Mouse (Mus musculus): ENCODE data around the gene Rspo1. TPM values are rescaled to one million over a fixed set of nuclear protein-coding genes. Genes with fewer than 3 reads are reported as not detected.

Rspo1 gene
- total RNA-seq, 2 experiments from 2014 or later: 5.9 to 9.5 TPM

DNA sequence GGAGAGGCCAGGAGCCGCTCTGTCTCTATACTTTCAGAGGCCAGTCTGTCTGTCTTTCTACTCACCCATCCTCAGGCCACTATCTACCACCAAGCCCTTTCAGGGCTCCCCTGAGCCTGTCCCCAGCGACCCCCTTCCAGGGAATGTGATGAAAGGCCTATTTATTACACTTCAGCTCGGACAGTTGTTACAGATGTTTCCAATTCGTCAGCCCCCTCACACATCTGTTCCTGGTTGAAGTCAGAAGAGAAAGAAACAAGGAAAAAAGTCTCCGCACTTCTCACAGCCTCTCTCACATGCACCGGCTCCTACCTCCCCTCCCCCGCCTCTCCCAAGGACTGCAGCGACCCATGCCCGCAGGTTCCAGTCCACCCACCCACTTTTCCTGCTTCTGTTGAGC lies 13.9 kb upstream of the Rspo1 start:
- ATAC-seq (ENCODE audit: poor library complexity, severe bottlenecking): no peak

DNA sequence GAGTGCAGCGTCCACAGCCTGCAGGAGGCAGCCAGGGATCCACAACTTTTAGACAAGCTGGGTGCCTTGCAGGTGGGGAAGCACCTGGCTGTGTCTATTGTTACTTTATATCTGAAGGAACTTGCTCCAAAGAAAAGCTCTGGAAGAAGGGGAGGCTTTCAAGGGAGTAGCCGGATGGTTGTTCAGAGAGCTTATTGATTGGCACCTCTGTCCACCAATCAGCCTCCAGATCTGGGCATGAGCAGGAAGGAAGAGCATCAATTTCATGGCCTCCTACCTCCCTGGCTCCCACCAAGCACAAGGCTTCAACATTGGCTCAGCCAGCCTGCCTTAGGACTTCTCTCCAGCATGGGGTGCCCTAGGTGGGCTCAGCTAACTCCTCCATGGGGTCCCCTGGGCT lies 12.9 kb upstream of the Rspo1 start:
- ATAC-seq (ENCODE audit: poor library complexity, severe bottlenecking): no peak

DNA sequence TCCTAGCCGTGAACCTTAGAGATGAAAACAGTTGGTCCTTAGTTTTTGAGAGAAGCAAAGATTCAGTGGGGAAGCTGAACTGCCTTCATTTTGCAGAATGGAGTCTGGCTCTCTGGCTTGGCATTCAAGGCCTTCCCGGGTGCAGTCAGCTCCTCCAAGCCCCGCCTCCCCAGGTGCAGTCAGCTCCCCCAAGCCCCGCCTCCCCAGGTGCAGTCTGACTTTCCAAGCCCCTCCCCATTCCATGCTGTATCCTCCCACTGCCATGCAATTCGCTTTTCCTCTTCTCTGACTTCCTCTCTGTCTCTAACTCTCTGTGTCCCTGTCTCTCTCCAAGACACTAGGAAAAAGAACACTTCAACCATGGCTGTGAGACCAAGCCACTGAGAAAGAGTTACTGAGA lies 8.0 kb upstream of the Rspo1 start:
- ATAC-seq (ENCODE audit: poor library complexity, severe bottlenecking): no peak

DNA sequence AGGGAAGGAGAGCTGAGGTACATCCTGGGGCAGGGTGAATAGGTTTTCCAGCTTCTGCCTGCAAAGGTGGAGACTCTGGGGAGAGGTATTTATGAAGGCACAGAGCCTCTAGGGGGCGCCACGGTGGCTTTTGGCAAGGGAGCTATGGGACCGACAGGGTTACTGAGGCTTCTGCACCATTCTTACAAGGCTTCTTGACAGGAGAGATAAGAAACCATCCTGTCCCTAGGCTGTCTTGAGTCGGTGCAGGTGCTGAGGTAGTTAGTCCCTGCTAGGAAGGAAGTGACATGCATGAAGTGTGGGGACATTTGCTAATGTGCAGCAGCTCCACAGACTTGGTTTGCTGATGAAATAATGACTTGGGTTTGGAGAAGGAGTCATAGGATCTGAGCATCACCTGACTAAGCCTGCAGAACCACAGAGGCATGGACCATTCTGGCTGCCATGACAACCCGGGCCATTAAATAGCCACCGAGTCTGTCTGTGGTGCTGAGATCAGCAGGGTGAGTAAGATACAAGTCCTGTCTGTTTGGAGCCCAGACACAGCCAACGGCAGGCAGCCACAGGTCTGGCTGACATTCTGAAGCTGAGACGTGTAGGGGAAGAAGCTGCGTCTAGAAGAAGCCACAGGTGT lies 2.2 kb upstream of the Rspo1 start:
- peak; percentile 39 for ATAC-seq (ENCODE audit: poor library complexity, severe bottlenecking)

DNA sequence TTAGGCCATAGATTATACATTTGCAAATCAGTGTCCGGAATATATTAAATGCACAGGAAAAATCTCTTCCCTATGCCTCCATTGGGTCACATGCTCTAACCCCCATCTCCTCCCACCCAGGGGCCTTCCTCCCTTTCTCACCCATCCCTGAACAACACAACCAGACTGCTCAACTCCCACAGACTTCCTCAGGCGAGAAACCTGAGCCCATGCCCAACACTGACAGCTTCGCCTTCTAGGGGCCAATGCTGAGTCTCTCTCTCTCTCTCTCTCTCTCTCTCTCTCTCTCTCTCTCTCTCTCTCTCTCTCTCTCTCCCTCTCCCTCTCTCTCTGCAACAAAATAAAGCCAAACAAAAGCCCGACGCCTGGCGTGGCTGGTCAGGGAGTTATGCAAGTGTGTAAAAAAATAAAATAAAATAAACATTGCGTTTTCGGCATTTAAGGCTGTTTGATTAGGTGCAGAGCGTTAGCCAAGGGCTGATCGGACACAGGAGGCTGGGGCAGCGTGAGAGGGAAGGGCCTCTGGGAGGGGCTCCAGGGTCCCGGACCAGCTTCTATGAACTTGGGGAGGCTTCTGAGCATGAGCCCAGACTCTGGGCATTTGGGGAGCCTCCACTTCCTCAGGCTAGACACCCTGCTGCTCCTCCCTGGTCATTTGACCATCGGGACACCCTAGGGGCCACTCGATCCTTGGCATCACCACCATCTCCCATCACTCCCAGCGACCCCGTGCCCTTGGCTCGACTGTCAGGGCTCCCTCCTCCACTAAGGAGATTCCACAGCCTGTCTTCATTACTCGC lies 1.2 kb upstream of the Rspo1 start:
- ATAC-seq (ENCODE audit: poor library complexity, severe bottlenecking): no peak

DNA sequence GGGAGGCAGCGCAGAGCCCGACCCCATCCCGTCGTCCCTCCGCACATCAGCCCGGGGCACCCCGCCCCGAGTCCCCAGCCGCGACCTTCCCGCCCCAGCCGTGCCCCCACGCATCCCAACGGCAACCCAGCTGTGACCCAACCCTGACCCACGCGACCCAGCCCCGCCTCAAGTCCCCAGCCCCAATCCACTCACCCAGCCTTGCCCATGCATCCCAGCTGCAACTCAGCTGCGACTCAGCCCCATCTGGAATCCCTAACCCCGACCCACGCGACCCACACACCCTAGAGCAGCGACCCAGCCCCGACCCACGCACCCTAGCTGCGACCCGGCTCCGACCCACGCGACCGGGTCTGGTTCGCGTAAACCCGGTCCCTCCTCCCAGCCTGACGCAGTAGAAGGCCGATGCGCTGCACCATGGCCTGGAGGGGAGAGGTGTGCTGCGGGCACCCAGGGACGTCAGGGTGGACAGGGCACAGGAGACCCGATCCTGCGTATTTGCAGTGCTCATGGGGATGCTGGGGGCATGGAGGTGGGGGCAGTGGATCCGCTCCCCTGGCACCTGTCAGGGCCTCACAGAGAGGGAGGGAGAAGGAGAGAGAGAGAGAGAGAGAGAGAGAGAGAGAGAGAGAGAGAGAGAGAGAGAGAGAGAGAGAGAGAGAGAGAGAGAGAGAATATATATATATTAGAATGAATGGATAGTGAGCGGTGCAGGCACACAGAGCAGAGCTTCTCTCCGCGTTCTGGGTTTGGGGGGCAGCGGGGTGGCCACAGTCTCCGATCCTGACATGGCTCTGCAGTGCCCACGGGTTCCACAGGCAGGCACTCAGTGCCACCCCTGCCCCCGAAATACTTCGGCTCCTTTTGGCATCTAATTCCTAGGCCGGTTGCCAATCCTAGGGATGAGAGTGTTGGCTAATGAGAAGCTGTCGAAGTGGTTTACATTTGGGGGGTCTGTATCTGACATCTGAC lies 795 bp downstream of the Rspo1 start:
- no peak for ATAC-seq (ENCODE audit: poor library complexity, severe bottlenecking)

DNA sequence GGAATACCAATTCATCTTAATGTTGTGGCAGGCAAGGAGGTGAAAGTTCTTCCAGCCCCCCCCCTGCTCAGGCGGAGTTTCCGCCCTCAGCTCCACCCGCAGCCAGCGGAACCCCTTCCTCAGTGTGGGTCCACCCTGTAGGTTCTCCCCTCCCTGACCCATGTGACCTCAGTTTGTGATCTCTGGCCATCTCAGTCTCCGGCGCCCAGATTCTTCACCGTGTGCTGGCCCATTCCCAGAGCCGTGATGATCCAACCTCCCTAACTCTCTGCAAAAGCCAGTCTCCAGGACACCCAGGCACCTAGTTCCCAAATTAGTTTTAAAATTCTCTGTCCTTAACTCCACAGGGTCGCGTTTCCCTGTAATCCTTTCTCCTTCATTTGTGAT lies 1.5 kb downstream of the Rspo1 start:
- no peak for ATAC-seq (ENCODE audit: poor library complexity, severe bottlenecking)

DNA sequence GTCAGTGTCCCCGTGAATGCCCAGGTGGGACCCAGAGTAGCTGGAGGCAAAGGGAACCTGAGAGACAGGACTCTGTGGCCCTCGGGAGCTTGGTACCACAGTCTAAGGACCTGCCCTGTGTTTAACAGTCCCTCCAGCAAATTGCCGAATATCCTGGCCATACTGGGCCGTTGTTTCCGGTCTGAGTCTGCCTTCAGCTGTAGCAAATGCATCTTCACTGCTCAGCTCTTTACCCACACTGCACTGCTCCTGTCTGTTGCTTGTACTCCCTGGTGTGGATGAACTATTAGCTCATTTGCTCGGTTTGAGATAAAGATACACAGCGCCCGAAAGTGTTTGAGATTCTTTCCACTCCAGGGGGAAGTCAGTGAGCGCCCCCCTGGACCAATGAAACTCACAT lies 2.2 kb downstream of the Rspo1 start:
- ATAC-seq (ENCODE audit: poor library complexity, severe bottlenecking): no peak

DNA sequence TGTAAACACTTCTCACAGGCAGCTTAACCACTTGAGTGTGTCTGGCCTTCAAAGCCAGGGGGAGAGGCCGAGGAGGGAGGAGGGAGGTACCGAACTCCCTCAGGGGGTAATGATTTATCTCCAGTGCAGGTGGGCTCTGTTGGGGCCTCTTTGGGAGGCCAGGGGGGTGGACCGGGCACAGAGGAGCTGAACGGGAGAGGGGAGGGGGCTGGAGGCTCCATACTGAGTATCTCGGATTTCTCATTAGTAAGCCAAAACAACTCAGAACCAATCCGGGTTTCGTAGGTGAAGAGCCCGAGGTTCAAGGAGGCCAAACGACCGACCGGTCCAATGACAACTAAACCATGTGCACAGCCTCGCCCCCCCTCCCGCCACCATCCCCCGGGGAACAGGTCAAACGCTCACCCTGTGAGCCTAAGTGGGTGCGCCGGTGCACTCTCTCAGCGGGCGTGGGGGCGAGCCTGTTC lies 3.6 kb downstream of the Rspo1 start:
- ATAC-seq (ENCODE audit: poor library complexity, severe bottlenecking): no peak

DNA sequence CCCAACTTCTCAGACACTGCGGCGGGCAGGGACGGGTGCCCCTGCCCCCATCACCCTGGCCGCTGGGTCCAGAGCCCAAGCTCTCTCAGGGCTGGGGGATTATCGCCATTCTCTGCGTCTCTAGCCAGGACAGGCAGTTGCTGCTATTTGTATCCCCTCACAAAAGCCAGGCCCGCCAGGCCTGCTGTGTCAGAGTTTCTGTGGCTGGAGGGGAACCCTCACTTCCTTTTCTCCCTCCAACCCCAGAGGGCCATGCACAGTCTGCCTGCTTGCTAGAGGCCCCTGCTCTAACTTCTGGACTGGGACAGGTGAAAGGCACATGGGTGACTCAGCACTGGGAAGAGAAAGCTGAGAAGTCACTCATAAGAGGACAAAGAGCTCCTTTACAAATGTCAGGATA lies 4.1 kb downstream of the Rspo1 start:
- peak; percentile 59 for ATAC-seq (ENCODE audit: poor library complexity, severe bottlenecking)

DNA sequence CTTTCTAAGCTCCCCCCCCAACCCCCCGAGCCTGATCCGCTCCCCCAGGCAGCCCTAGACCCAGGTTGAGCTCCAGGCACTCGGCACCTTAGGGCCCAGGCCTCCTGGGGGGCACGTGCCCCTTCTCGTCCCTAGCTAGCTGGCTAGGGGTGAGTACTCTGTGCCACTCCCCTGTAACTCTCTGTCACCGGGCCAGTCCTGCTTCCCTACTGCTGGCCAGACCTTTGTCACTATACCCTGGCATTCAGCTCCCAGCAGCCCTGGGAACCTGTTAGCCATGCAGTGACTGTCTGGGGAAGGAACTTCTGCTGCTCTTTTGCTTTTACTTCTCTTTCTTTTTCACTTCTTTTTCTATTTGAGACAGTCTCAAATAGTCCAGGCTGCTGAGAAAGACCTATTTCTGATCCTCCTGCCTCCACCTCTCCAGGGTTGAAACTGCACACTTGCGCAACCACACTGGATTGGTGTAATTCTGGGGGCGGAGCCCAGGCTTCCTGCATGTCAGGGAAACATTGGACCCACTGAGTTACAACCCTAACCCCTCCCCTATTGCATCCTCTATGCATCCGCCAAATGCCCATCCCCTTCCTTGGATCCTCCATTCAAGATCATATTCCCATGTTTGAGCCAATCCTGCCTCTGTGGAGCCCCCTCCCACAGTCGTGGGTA lies 11.4 kb downstream of the Rspo1 start:
- ATAC-seq (ENCODE audit: poor library complexity, severe bottlenecking): peak; percentile 85

DNA sequence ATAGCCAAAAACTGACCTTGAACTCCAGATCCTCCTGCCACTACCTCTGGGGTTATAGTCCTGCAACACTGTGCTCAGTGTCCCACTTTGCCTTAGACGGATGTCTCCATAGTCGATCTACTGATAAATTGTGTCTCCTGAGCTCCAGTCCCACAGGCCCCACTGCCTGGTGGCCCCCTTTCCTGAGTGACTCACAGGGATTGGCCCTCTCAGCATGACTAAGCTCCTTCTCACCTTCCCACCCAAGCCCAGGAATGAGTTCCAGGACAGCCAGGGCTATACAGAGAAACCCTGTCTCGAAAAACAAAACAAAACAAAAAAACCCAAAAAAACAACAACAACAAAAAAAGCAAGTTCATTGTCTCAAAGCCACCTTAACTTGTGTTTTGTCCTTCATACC lies 13.3 kb downstream of the Rspo1 start:
- no peak for ATAC-seq (ENCODE audit: poor library complexity, severe bottlenecking)

DNA sequence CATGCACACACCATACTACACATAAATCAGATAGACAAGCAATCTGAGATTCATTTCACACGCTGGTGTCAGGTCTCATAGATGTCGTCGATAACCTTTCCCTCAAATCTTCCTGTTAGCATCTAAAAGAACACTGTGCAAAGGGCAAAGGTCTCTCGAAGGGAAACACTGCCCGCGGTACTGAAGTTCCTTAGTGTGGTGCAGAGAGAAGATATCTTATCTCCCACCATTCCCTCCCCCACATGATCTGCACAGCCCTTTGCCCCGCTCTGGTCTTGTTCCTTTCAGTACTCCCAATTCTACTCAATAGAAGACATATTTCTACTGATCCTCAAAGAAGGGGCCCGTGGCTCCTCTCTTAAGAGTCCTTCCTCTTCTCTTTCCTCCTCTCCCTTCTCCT lies 16.7 kb downstream of the Rspo1 start:
- ATAC-seq (ENCODE audit: poor library complexity, severe bottlenecking): no peak

DNA sequence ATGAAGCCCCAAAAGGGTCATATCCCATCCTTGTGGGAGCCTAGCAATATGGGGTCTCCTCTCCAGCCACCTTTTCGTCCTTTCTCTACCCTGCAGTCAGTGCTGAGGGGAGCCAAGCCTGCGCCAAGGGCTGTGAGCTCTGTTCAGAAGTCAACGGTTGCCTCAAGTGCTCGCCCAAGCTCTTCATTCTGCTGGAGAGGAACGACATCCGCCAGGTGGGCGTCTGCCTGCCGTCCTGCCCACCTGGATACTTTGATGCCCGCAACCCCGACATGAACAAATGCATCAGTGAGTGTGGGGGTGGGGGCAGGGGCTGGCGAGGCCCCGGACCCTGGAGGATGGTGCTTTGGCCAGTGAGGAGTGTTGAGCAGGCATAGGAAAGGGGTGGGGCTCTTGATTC lies 18.7 kb downstream of the Rspo1 start:
- ATAC-seq (ENCODE audit: poor library complexity, severe bottlenecking): no peak

DNA sequence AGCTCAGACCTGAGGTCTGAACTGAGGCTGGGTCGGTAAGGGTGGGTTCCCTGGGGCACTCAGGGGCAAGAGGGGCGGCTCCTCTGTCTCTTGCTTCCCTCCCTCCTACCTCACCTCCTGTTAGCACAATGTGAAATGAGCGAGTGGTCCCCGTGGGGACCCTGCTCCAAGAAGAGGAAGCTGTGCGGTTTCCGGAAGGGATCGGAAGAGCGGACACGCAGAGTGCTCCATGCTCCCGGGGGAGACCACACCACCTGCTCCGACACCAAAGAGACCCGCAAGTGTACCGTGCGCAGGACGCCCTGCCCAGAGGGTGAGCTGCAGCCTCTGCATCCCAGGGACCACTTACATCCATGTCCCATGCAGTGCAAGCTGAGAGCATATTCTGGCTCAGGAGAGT lies 21.2 kb downstream of the Rspo1 start:
- peak; percentile 70 for ATAC-seq (ENCODE audit: poor library complexity, severe bottlenecking)

DNA sequence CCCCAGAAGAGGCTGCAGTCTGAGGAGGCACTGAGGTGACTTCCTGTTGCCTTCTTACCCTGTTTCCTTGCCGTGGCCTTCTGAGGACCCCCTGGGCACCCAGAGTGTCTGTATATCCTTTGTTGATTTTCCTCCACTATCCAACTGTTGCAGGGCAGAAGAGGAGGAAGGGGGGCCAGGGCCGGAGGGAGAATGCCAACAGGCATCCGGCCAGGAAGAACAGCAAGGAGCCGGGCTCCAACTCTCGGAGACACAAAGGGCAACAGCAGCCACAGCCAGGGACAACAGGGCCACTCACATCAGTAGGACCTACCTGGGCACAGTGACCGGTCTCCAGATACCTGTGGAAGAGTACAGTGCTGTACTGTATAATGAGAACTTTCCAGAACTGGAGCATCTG lies 22.0 kb downstream of the Rspo1 start:
- ATAC-seq (ENCODE audit: poor library complexity, severe bottlenecking): no peak

DNA sequence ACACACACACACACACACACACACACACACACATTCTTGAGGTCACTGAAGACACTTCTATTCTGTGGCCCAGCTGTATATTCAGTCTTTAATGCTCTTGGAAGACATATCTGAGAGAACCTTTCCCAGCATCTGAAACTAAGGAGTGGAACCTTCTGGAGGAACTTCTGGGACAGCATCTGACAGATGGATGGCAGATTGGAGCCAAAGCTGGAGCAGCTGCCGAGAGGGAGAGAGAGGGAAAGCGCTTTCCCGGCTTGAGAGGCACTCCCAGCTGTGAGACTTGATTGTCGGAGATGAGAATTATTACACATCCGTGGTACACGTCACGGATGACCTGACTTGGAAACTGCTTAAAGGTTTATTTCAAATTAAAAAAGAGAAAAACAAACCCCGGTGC lies 22.5 kb downstream of the Rspo1 start:
- ATAC-seq (ENCODE audit: poor library complexity, severe bottlenecking): no peak

DNA sequence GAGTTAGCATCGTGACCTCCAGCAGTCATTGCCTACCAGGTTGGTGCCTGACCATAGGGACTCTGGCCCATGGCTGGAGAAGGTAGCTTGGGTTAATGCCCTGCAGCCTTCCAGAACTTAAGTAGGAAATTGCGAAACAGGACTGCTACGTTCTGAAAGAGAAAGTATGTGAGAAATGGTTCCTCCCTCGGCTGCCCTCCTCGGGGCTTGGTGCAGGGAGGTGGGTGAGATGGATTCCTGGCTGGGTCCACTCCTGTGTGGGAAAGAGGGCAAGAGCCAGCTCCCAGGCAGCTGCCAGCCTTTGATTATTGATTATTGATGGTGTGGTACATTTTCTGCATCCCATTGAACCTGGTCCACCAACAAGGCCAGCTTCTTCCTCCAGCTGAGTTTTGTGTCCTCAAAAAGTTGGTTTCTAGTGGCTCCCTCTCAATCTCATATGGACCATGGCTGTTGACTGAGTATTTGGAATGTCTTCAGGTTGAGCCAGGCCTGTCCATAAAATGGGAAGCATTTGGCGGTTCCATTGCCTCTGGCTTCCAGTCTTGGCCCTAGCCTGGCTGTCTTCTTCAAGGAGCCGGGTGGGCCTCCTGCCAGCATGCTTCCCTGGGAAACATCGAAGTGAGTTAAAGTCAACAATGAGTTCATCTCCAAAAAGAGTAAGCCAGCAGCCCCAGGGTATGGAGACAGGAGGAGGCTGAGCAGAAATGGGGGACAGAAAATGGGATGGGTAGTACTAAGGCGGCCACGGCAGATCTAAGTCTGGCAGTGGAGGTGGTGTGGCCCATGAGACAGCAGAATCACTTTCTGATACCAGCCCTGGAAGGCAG lies 29.8 kb downstream of the Rspo1 start, which contains the start of gene Gnl2:
Gnl2 (plus strand) TSS at position 780 of the 830 bp plus-strand sequence.
- ATAC-seq (ENCODE audit: poor library complexity, severe bottlenecking): peak; percentile 96

DNA sequence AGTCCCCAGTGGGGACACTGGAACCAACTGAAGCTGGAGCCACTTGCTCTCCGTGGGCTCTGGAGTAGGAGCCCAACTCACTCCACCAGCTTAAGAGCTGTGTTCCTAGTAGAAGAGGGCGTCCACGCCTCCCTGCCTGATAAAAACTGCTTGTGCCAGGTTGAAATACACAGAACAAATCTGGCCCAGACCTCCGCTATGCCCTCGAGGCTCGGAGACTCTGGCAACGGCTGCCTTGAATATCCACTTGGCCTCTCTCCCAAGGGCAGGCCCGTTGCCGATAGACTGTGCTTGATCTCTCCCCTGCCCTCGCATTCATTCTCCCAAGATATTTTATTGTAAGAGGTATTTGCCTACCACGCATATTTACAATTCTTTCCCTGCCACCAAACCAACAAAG lies 31.2 kb downstream of the Rspo1 start:
- no peak for ATAC-seq (ENCODE audit: poor library complexity, severe bottlenecking)
